Mouse (Mus musculus) neural tube, embryonic 14.5 days (tissue): Measurements from ENCODE around the gene Golga4. TPM values are rescaled to one million over a fixed set of nuclear protein-coding genes. Genes with fewer than 3 reads are reported as not detected.

Experiments used
- ATAC-seq: fragments of 200-750 bp; cut with Nextera tagmentation; 2 replicates; pipeline ENCODE4 v1.8.0; 2017; ENCODE audit warnings: low read depth, mild to moderate bottlenecking, moderate TSS enrichment, moderate library complexity
- H3K27ac ChIP-seq: fragments of 300-500 bp; sonication (generic); 2 replicates; pipeline ENCODE4 v1.5.1; 2014; ENCODE audit warnings: low read depth, mild to moderate bottlenecking, control low read depth, low read length, moderate library complexity, mixed read lengths
- H3K27me3 ChIP-seq: fragments of 300-500 bp; sonication (generic); 2 replicates; pipeline ENCODE4 v1.6.1; 2014; ENCODE audit warnings: low read length; ENCODE audit not compliant: control insufficient read depth, insufficient read depth
- H3K36me3 ChIP-seq: fragments of 300-500 bp; sonication (generic); 2 replicates; pipeline ENCODE4 v1.6.1; 2014; ENCODE audit warnings: low read length, mixed read lengths; ENCODE audit not compliant: control insufficient read depth, insufficient read depth
- H3K4me1 ChIP-seq: fragments of 300-500 bp; sonication (generic); 2 replicates; pipeline ENCODE4 v1.6.1; 2014; ENCODE audit warnings: low read length; ENCODE audit not compliant: control insufficient read depth, insufficient read depth
- H3K4me2 ChIP-seq: fragments of 300-500 bp; sonication (generic); 2 replicates; pipeline ENCODE4 v1.6.1; 2014; ENCODE audit warnings: mild to moderate bottlenecking, low read depth, low read length, control low read depth
- H3K4me3 ChIP-seq: fragments of 300-500 bp; sonication (generic); 2 replicates; pipeline ENCODE4 v1.5.1; 2014; ENCODE audit warnings: low read depth, low read length, control low read depth, mixed read lengths
- H3K9ac ChIP-seq: fragments of 300-500 bp; sonication (generic); replicated peaks from 2 replicates; pipeline ENCODE4 v1.6.1; 2014; ENCODE audit warnings: low read depth, mild to moderate bottlenecking, control low read depth, low read length, mixed read lengths
- H3K9me3 ChIP-seq: fragments of 300-500 bp; sonication (generic); 2 replicates; pipeline ENCODE4 v1.6.1; 2016; ENCODE audit warnings: low read length; ENCODE audit not compliant: control insufficient read depth
- WGBS: fragments of 180-500 bp; shearing (Covaris S2); extraction: QIAGEN DNeasy Blood & Tissue Kit; methylation state at CpG from one replicate; pipeline ENCODE4 v1.1.7; 2014; 5-methylcytosine and 5-hydroxymethylcytosine counted together
- polyA plus RNA-seq: library from polyadenylated mRNA; unstranded; fragments of >200 nt; fragmentation: Nextera tagmentation; extraction: Ambion mirVana; gene quantifications from 2 replicates; pipeline ENCODE4 v1.2.1, GENCODE M21; 2014

The Golga4 gene
- polyA plus RNA-seq, 1 experiment from 2014 or later: 53.8 TPM

- H3K27me3 ChIP-seq: peaks cover 5% of the 10 kb centered on the region; the same call in 1 of the 2 replicates
- no peaks in the 10 kb centered on the region for H3K9me3 ChIP-seq
- no peaks in the 10 kb centered on the region for H3K36me3 ChIP-seq
- ATAC-seq: no peak
- H3K9ac ChIP-seq: no peak overlapping the region
- peaks cover 17% of the 10 kb centered on the region for H3K4me1 ChIP-seq
- H3K27ac ChIP-seq: no peak overlapping the region
- WGBS: 42% methylated on average over 14 of the region's 14 CpGs
- H3K4me2 ChIP-seq: peak overlapping the region; percentile 11; the same call in 1 of the 2 replicates
- no peak overlapping the region for H3K4me3 ChIP-seq
Observed at GRCm38 (mm10) chr9:118611111-118611541, 105.1 kb downstream of the Golga4 start.

- Histone ChIP-seq H3K9ac (no peak overlapping the region), H3K27ac (no peak overlapping the region), H3K9me3 (no peaks in the 10 kb centered on the region), H3K4me1 (peaks cover 15% of the 10 kb centered on the region), H3K4me3 (no peak overlapping the region), H3K36me3 (no peaks in the 10 kb centered on the region), H3K4me2 (peak overlapping the region; percentile 5; the same call in 1 of the 2 replicates), H3K27me3 (peaks cover 3% of the 10 kb centered on the region; the same call in 1 of the 2 replicates)
- no peak for ATAC-seq
- WGBS: 52% methylated on average over 20 of the region's 20 CpGs
Observed at GRCm38 (mm10) chr9:118611958-118612581, 106.0 kb downstream of the Golga4 start.

- Histone ChIP-seq H3K9me3 (no peaks in the 10 kb centered on the region), H3K27me3 (no peaks in the 10 kb centered on the region), H3K36me3 (no peaks in the 10 kb centered on the region), H3K4me2 (no peak overlapping the region), H3K9ac (no peak overlapping the region), H3K4me3 (no peak overlapping the region), H3K27ac (no peak overlapping the region), H3K4me1 (peaks cover 3% of the 10 kb centered on the region; the same call in 1 of the 2 replicates)
- 59% methylated on average over 5 of the region's 5 CpGs for WGBS
- no peak for ATAC-seq
Observed at GRCm38 (mm10) chr9:118617237-118617636, 111.2 kb downstream of the Golga4 start.

DNA sequence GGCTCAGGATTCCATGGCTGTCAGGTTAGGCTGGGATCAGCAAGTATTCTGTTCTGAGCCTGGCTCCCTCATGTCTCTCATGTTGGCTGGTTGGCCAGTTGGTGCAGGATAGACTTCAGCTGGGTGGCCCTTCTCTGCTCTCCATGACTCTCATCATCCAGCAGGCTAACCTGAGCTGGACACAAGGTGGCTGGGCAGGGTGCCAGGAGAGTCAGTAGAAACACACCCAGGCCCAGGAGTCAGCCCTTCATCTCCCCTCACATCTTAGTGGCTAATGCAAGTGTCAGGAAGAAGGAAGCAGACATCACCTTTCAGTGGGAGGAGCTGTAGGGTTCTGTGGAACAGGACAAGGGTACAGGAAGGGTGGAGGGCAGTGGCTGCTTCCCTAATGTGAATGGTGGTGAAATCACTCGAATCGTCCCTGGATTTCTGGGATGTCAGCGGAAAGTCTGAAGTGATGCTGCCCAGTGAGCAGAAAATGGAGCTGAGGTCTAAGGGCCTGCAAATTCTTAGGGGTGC, 112.7 kb downstream of the Golga4 start:
- no peaks in the 10 kb centered on the region for H3K36me3 ChIP-seq
- no peaks in the 10 kb centered on the region for H3K9me3 ChIP-seq
- H3K27ac ChIP-seq: no peak overlapping the region
- no peaks in the 10 kb centered on the region for H3K27me3 ChIP-seq
- 91% methylated on average over 3 of the region's 3 CpGs for WGBS
- no peak for ATAC-seq
- H3K4me2 ChIP-seq: no peak overlapping the region
- H3K9ac ChIP-seq: no peak overlapping the region
- no peaks in the 10 kb centered on the region for H3K4me1 ChIP-seq
- H3K4me3 ChIP-seq: no peak overlapping the region

DNA sequence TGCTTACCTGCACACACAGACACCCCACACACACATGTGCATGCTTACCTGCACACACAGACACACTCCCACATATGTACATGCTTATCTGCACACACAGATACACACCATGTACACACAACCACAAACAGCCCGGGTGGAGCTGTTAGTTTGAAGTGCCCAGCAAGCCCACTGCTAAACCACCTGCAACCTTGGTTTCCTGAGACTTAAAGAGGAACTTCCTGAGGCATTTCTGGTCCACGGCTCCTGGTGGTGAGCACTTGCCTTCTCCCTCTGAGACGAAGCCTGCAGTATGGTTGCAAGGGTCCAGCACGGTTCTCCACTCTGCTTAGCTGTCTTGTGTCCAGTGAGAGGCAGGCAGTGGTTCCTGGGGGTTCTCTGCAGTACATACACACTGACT, 114.7 kb downstream of the Golga4 start:
- no peak for ATAC-seq
- H3K4me1 ChIP-seq: no peaks in the 10 kb centered on the region
- H3K4me3 ChIP-seq: no peak overlapping the region
- H3K9me3 ChIP-seq: no peaks in the 10 kb centered on the region
- H3K36me3 ChIP-seq: no peaks in the 10 kb centered on the region
- no peak overlapping the region for H3K9ac ChIP-seq
- no peak overlapping the region for H3K27ac ChIP-seq
- H3K27me3 ChIP-seq: no peaks in the 10 kb centered on the region
- WGBS: 67% methylated on average over 4 of the region's 4 CpGs
- H3K4me2 ChIP-seq: no peak overlapping the region

GRCm38 (mm10) chr9:118621691-118622090, 115.6 kb downstream of the Golga4 start:
- 96% methylated on average over 6 of the region's 6 CpGs for WGBS
- no peaks in the 10 kb centered on the region for H3K9me3 ChIP-seq

GRCm38 (mm10) chr9:118622376-118623166, 116.5 kb downstream of the Golga4 start:
- ATAC-seq: no peak
- Histone ChIP-seq H3K9ac (no peak overlapping the region), H3K27ac (no peak overlapping the region), H3K4me3 (no peak overlapping the region), H3K4me1 (no peaks in the 10 kb centered on the region), H3K36me3 (no peaks in the 10 kb centered on the region), H3K9me3 (no peaks in the 10 kb centered on the region), H3K4me2 (no peak overlapping the region), H3K27me3 (no peaks in the 10 kb centered on the region)
- 87% methylated on average over 18 of the region's 18 CpGs for WGBS

More at GRCm38 (mm10) chr9:118621691-118622090, 115.6 kb downstream of the Golga4 start:
- Histone ChIP-seq H3K36me3 (no peaks in the 10 kb centered on the region), H3K9ac (no peak overlapping the region), H3K4me3 (no peak overlapping the region), H3K27me3 (no peaks in the 10 kb centered on the region), H3K27ac (no peak overlapping the region), H3K4me2 (no peak overlapping the region), H3K4me1 (no peaks in the 10 kb centered on the region)
- no peak for ATAC-seq

- no peak for ATAC-seq
- H3K27ac ChIP-seq: no peak overlapping the region
- no peak overlapping the region for H3K4me3 ChIP-seq
- no peak overlapping the region for H3K9ac ChIP-seq
- H3K36me3 ChIP-seq: no peaks in the 10 kb centered on the region
- no peaks in the 10 kb centered on the region for H3K27me3 ChIP-seq
- WGBS: 76% methylated on average over 9 of the region's 9 CpGs
- no peaks in the 10 kb centered on the region for H3K4me1 ChIP-seq
- no peaks in the 10 kb centered on the region for H3K9me3 ChIP-seq
- no peak overlapping the region for H3K4me2 ChIP-seq
Observed at GRCm38 (mm10) chr9:118623483-118623882, 117.4 kb downstream of the Golga4 start.

DNA sequence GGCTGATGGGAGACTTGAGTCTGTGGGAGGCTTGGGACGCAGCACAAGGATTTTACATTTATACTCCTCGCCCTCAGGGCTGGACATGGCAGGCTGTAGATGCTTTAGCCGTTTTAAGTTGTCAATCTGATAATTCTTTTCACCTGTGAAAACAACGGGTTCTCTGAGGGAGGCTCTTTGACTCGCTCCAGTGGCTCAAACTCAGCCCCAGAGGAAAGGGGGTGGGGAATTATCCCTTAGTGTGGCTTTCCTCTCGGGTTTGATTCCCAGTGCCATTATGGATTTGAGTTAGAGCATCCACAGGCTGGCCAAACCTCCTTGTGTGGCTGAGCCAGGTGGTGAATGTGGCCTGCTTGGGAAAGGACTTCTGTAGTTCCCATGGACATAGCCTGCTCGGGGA, 118.1 kb downstream of the Golga4 start:
- Histone ChIP-seq H3K36me3 (no peaks in the 10 kb centered on the region), H3K27me3 (no peaks in the 10 kb centered on the region), H3K4me2 (no peak overlapping the region), H3K4me1 (no peaks in the 10 kb centered on the region), H3K4me3 (no peak overlapping the region), H3K9ac (no peak overlapping the region), H3K9me3 (no peaks in the 10 kb centered on the region), H3K27ac (no peak overlapping the region)
- ATAC-seq: no peak
- WGBS: 57% methylated on average over 7 of the region's 7 CpGs
